Mouse (Mus musculus) C2C12 (cell line): ENCODE measurements around the gene Sfxn5.

ENCODE experiments used
- CTCF ChIP-seq: IDR thresholded peaks from one replicate; pipeline ENCODE4 v1.5.1; 2011; ENCODE audit not compliant: control insufficient read depth, insufficient read depth, insufficient read length
- MAX ChIP-seq: IDR thresholded peaks from one replicate; pipeline ENCODE4 v1.6.1; 2011; ENCODE audit warnings: mild to moderate bottlenecking, control low read depth

DNA sequence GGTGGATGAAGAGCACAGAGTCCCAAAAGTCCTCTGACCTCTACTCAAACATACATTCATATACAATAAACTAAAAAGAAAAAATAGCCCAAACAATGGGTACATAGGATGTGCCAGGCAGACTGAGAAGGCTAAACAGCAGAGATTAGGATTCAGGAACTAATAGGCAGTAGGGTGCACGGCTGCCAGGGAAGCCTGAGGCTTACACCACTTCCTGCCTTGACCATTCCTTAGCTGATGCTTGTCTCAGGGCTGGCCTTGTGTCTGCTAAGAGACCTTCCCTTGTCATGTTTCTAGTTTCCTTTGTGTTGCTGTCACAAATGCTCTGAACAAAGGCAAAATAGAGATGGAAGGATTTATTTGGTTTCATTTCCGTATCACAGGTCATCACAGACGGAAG, 26.8 kb downstream of the Sfxn5 start:
- TF ChIP-seq CTCF (no peak), MAX (no peak)
